Mouse (Mus musculus) ES-E14 (cell line): ENCODE measurements around the gene Dhrs1. TPM values are rescaled to one million over a fixed set of nuclear protein-coding genes. Genes with fewer than 3 reads are reported as not detected.
A peak's percentile ranks its signal among the peaks of the same experiment; 100 is the strongest.

ENCODE experiments used
- DNase-seq: peaks from one replicate; pipeline ENCODE4 v3.0.0-alpha.2; 2013; ENCODE audit warnings: low read depth, low spot score
- H3K27ac ChIP-seq: 2 replicates; pipeline ENCODE4 v1.5.1; 2012; ENCODE audit warnings: low read depth, mild to moderate bottlenecking, low read length, moderate library complexity, mixed read lengths; ENCODE audit not compliant: poor library complexity, insufficient read depth, severe bottlenecking
- H3K36me3 ChIP-seq: 2 replicates; pipeline ENCODE4 v1.6.1; 2012; ENCODE audit warnings: mild to moderate bottlenecking, low read length, moderate library complexity, mixed read lengths; ENCODE audit not compliant: control insufficient read depth, poor library complexity, insufficient read depth, severe bottlenecking
- H3K4me1 ChIP-seq, 2 experiments: fragments of 150-350 bp in 1 of 2; sonication (generic) in 1 of 2; 2 replicates each; pipeline ENCODE4 v1.6.1; 2012; ENCODE audit warnings: low read length in 2 of 2, mild to moderate bottlenecking in 1 of 2, mixed read lengths in 1 of 2; ENCODE audit not compliant: control insufficient read depth in 2 of 2, insufficient read depth in 2 of 2, poor library complexity in 1 of 2
- H3K4me3 ChIP-seq, 2 experiments: fragments of 150-350 bp in 1 of 2; sonication (generic) in 1 of 2; 2 replicates each; pipeline ENCODE4 v1.5.1; 2012; ENCODE audit warnings: low read length in 2 of 2, low read depth in 1 of 2, mild to moderate bottlenecking in 1 of 2, mixed read lengths in 1 of 2; ENCODE audit not compliant: insufficient read depth in 1 of 2, poor library complexity in 1 of 2, severe bottlenecking in 1 of 2
- H3K9ac ChIP-seq: 2 replicates; pipeline ENCODE4 v1.6.1; 2012; ENCODE audit warnings: low read depth, mild to moderate bottlenecking, low read length, mixed read lengths; ENCODE audit not compliant: poor library complexity, insufficient read depth, severe bottlenecking
- H3K9me3 ChIP-seq: fragments of 150-350 bp; sonication (generic); 2 replicates; pipeline ENCODE4 v1.6.1; 2012; ENCODE audit warnings: low read depth, mild to moderate bottlenecking, low read length; ENCODE audit not compliant: control insufficient read depth, insufficient read depth
- CHD2 ChIP-seq: IDR thresholded peaks from 2 replicates; pipeline ENCODE4 v1.6.1; 2014; ENCODE audit warnings: mild to moderate bottlenecking, low read depth, low read length, inconsistent platforms
- HCFC1 ChIP-seq: IDR thresholded peaks from 2 replicates; pipeline ENCODE4 v1.6.1; 2012; ENCODE audit warnings: low read length, inconsistent platforms, borderline replicate concordance; ENCODE audit not compliant: insufficient read depth
- MAFK ChIP-seq: IDR thresholded peaks from 2 replicates; pipeline ENCODE4 v1.6.1; 2014; ENCODE audit warnings: mild to moderate bottlenecking, low read depth, low read length, inconsistent platforms; ENCODE audit not compliant: insufficient read depth
- ZC3H11A ChIP-seq: IDR thresholded peaks from 2 replicates; pipeline ENCODE4 v1.6.1; 2012; ENCODE audit warnings: low read depth, mild to moderate bottlenecking, inconsistent platforms, low read length, borderline replicate concordance
- ZNF384 ChIP-seq: IDR thresholded peaks from 2 replicates; pipeline ENCODE4 v1.6.1; 2012; ENCODE audit warnings: low read depth, low read length, inconsistent platforms
- in situ Hi-C, 2 experiments: fragments of 600-800 bp; cut with MboI; formaldehyde crosslinking; loops; one replicate each; pipeline ENCODE4 v1.15.1; 2025; ENCODE audit warnings: low sequenced_read_pairs in 2 of 2, inconsistent platforms in 1 of 2; ENCODE audit not compliant: unreplicated experiment in 2 of 2
- total RNA-seq: library from RNA; depleted of rRNA; stranded (reverse); fragments of 300-350 nt; gene quantifications from 2 replicates; pipeline ENCODE4 v1.2.3, GENCODE M21; 2012

Dhrs1 gene
- total RNA-seq, 1 experiment, result 9.6 TPM

- H3K27ac ChIP-seq, result no peak overlapping the region
Observed at GRCm38 (mm10) chr14:55767519-55768414, 22.3 kb upstream of the Dhrs1 start.

DNA sequence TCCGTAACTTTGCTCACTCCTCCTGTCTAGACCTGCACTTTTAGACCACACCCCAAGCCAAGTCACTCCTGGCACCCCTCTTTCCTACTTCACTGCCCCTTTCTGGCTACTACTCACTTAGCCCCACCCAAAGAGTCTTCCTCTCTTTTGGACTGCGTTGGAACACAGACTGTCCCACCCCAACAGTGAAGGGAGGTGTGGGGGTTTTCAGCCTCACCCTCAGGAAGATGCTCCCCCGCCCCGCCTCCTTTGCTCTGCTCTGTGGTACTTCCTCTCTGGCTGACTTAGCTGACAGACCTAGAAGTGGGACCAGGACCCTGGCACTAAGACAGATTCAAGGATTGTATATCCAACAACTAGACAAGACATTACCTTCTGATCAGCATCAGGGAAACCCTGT is 20.2 kb upstream of the Dhrs1 start, which contains the start of gene Ltb4r1:
Ltb4r1 (plus strand) TSS at position 267 of the 400 bp plus-strand sequence.
- H3K4me3 ChIP-seq, result no peak within 1 kb of the TSS
- H3K4me1 ChIP-seq, result peaks cover 0 to 7% of the 10 kb centered on the region in 2 experiments; a peak in 1 of 4 replicates
- no peaks in the 10 kb centered on the region for H3K36me3 ChIP-seq
- no peaks in the 10 kb centered on the region for H3K9me3 ChIP-seq
- DNase-seq, result no peak
- no peak within 1 kb of the TSS for H3K9ac ChIP-seq
- in situ Hi-C loops, result no loop called here
- no peak within 1 kb of the TSS for H3K27ac ChIP-seq
- no peak for TF ChIP-seq ZC3H11A
- no peak for TF ChIP-seq MAFK
- no peak for TF ChIP-seq HCFC1
- TF ChIP-seq ZNF384, result no peak
- no peak for TF ChIP-seq CHD2

More at GRCm38 (mm10) chr14:55767519-55768414, 22.3 kb upstream of the Dhrs1 start:
- no peak for TF ChIP-seq HCFC1
- TF ChIP-seq CHD2, result no peak
- no peak for TF ChIP-seq MAFK
- no peak for TF ChIP-seq ZC3H11A
- no peak for TF ChIP-seq ZNF384
- peak overlapping the region; percentile 17; the same call in 1 of the 2 replicates for H3K9ac ChIP-seq
- in situ Hi-C loops, result no loop called here
- H3K4me3 ChIP-seq, result peak overlapping the region; percentile 31 to 52; a peak in 3 of 4 replicates
- DNase-seq, result no peak
- H3K4me1 ChIP-seq, result peaks cover 0 to 3% of the 10 kb centered on the region in 2 experiments; a peak in 1 of 4 replicates
- no peaks in the 10 kb centered on the region for H3K9me3 ChIP-seq
- H3K36me3 ChIP-seq, result no peaks in the 10 kb centered on the region

GRCm38 (mm10) chr14:55763166-55763565 is 17.7 kb upstream of the Dhrs1 start:
- in situ Hi-C loops, result no loop called here
- peak overlapping the region; percentile 43; the same call in 1 of the 2 replicates for H3K9ac ChIP-seq

GRCm38 (mm10) chr14:55762001-55762821 is 16.7 kb upstream of the Dhrs1 start:
- Histone ChIP-seq H3K9ac (peak overlapping the region; percentile 43), H3K27ac (no peak overlapping the region), H3K36me3 (no peaks in the 10 kb centered on the region), H3K9me3 (no peaks in the 10 kb centered on the region), H3K4me1 (peaks cover 0 to 4% of the 10 kb centered on the region in 2 experiments; a peak in 1 of 4 replicates), H3K4me3 (peak overlapping the region; percentile 60 to 65)
- no peak for DNase-seq
- in situ Hi-C loops, result no loop called here
- TF ChIP-seq HCFC1 (0 out of 2 replicates have a peak, but pooled peaks have one; percentile 13), ZC3H11A (no peak)

More at GRCm38 (mm10) chr14:55763166-55763565, 17.7 kb upstream of the Dhrs1 start:
- H3K27ac ChIP-seq, result no peak overlapping the region
- no peak for TF ChIP-seq CHD2
- H3K36me3 ChIP-seq, result no peaks in the 10 kb centered on the region
- DNase-seq, result no peak
- H3K9me3 ChIP-seq, result no peaks in the 10 kb centered on the region
- H3K4me1 ChIP-seq, result peaks cover 0 to 7% of the 10 kb centered on the region in 2 experiments; a peak in 1 of 4 replicates
- H3K4me3 ChIP-seq, result no peak overlapping the region
